Mouse (Mus musculus): ENCODE results near the gene Cbx2. TPM values are rescaled to one million over a fixed set of nuclear protein-coding genes. Genes with fewer than 3 reads are reported as not detected.

The Cbx2 gene
- total RNA-seq, 2 experiments from 2014 or later: 3.2 to 3.9 TPM

DNA sequence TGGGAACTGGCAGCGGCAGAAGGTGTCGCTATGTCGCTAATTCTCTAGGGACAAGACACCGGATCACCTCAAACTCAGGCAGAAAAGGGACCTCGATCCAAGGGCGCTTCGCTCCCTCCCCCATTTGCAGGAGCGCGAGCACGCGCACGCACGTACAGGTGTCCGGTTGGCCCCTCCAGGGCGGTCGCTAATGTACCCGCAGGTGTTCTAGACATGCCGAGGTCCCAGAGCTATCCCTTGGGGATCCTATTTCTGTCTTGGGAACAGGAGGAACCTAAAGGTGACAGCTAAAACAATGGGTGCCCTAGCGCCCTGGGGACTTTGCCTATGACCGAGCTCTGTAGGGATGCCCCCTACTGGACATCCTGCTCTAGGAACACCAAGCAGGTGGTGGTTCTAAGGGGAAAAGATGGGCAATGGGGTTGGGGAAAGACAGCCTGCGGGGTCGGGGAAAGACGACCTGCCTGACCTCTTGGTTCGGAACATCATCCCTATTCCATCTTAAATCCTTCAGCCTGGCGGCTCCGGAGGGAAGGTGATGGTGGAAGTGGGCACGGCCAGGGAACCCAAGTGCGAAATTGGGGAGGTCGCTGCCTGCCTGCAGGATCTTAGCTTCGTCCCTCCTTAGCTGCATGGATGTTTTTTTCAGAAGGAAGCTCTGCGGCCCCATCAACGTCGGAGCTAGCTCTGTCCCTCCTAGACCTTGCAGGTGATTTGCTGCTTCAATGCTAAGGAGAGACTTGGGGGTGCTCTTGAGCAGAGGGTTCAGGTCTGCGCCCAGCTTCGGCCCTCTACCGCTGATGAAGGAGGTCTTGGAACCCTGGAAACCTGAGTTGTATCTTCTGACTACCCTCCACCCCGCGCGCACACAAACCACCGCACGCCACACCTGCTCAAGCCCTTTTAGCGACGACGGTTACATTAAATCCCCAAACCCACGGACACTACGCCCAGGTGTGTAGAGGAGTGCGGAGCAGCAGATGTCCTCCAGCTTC lies 31.9 kb downstream of the Cbx2 start:
- peak; percentile 35 to 56 for DNase-seq
- intact Hi-C loops (cut with DNase I): loop anchor here (1.0 kb wide), 1 partner anchor 31 kb away; no protein-coding TSS in a partner anchor

DNA sequence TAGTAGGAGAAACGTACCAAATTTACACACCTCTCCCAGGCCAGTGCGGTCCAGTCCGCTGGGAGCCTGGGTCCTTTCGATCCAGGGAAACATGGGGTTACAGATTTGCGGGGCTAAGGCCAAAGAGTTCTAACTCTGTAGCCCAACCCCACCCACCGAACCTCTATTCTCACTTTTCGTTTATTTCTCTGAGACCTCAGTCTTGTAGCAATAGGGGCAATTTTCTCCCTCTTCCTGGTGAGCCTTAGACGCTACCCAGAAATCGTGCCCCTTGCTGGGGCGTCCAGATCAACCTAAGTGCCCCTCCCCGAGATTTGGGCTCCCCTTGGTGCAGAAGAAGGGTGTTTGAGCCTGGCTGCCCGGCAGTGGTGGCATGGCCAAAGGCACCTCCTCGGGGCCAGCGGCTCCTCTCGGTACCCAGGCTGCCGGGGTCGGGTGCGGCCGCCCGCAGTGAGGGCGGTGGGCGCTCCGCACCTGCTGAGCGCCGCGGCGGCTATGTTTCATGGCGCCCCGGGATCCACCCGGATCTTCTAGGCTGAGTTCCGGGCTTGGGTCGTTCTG lies 32.9 kb downstream of the Cbx2 start:
- intact Hi-C loops (cut with DNase I): loop anchor here (2.0 kb wide), 1 partner anchor 71 kb away; no protein-coding TSS in a partner anchor
- DNase-seq: peak; percentile 47 to 59

GRCm38 (mm10) chr11:119056301-119057211 lies 33.8 kb downstream of the Cbx2 start:
- intact Hi-C loops (cut with DNase I): loop anchor here (2.0 kb wide), 1 partner anchor 70 kb away; no protein-coding TSS in a partner anchor
- DNase-seq: peak; percentile 67 to 81

DNA sequence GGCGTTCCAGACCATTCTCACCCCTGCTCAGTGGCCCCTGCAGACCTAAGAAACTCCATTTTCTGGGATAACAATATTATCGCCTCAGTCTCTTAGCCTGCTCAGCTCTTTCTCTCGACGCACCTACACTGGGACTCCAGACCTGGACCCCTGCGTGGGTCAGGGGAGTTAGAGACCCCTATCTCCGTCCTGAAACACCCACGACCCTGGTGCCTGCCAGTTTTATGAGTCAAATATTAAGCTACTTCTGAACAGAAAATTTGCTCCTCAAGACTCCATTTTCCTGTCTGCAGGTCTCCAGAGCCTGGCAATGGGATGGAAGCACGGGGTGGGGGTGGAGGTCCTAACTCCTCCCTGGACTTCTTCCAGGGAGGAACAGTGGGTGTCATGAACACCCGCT lies 34.5 kb downstream of the Cbx2 start:
- intact Hi-C loops (cut with DNase I): loop anchor here (2.0 kb wide), 1 partner anchor 70 kb away; no protein-coding TSS in a partner anchor
- DNase-seq: no peak

GRCm38 (mm10) chr11:119058041-119058995 lies 35.6 kb downstream of the Cbx2 start:
- intact Hi-C loops (cut with DNase I): no loop called here
- DNase-seq: peak; percentile 37 to 48

- intact Hi-C loops (cut with DNase I): no loop called here
- no peak for DNase-seq
These were observed 36.5 kb downstream of the Cbx2 start for GRCm38 (mm10) chr11:119059256-119059655.

- intact Hi-C loops (cut with DNase I): no loop called here
- DNase-seq: no peak
These were observed 44.1 kb downstream of the Cbx2 start for GRCm38 (mm10) chr11:119066841-119067240.

- intact Hi-C loops (cut with DNase I): no loop called here
- DNase-seq: no peak
These were observed 49.5 kb downstream of the Cbx2 start for GRCm38 (mm10) chr11:119072239-119072638.

DNA sequence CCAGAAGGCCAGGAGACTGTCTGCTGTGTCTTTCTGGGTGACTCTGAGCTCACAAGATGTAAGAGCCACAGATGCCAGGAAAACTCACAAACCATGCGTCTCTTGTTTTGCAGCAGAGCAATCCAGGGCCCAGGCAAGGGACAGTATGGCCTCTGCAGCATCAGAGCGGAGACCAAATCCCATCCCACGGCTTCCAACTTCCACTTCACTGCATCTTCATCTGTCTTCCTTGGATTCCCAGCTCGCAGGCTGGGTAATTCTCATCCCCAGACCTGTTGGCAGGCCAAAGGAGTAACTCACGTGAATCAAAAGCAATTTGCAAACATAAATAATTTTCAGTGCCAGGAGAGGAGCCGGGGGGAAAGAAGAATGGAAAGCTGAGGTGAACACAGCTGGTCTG lies 50.2 kb downstream of the Cbx2 start:
- intact Hi-C loops (cut with DNase I): no loop called here
- no peak for DNase-seq

DNA sequence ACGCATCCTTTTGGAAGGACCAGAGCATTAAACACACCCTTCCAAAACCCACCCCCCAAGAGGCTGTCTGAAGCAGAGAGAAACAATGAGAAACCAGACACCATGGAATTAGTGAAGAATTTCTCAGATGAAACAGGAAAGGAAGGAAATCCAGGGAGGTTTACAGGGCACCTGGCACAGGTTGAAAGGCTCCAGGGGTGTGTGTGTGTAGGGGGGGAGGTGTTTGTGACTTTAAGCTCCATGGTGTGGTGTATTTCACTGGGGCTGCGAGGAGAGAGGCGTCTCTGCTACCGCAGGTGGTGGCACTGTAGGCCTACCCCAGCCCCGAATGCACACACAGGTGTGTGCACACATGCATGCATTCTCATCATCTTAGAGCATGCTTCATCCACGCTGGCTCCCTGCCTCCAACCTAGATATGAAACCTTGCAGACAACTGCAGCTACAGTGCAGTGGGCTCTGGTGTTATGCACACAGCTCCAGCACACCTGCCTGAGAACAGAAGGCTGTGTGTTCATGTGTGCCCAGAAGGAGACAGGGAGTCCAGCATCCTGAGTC lies 51.2 kb downstream of the Cbx2 start:
- intact Hi-C loops (cut with DNase I): no loop called here

GRCm38 (mm10) chr11:119075805-119076204 lies 53.0 kb downstream of the Cbx2 start:
- intact Hi-C loops (cut with DNase I): no loop called here

More for the DNA sequence above, 51.2 kb downstream of the Cbx2 start:
- DNase-seq: no peak

GRCm38 (mm10) chr11:119077755-119078154 lies 55.0 kb downstream of the Cbx2 start:
- no peak for DNase-seq
- intact Hi-C loops (cut with DNase I): no loop called here

More at GRCm38 (mm10) chr11:119075805-119076204, 53.0 kb downstream of the Cbx2 start:
- no peak for DNase-seq

- intact Hi-C loops (cut with DNase I): no loop called here
- peak; percentile 51 to 56 for DNase-seq
These were observed 56.1 kb downstream of the Cbx2 start for GRCm38 (mm10) chr11:119078691-119079444.

DNA sequence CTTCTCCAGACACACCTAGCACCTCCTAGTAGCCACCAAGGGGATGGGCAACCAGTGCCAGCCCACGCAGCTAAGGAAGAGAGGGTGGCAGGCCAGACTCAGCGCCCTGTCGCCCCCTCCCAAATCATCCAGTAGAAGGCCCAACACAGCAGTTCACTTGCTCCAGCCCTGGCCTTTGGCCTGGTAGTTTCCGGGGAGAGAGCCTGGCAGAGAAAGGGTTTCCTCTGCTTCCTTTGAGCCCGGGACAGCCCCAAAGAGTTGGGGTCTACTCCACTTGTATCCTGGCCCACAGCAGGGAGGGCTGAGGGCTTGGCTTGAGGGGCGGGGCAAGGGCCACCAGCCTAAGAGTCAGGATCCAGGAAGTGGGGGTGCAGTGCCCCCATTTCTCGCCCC lies 56.7 kb downstream of the Cbx2 start:
- intact Hi-C loops (cut with DNase I): no loop called here
- no peak for DNase-seq

DNA sequence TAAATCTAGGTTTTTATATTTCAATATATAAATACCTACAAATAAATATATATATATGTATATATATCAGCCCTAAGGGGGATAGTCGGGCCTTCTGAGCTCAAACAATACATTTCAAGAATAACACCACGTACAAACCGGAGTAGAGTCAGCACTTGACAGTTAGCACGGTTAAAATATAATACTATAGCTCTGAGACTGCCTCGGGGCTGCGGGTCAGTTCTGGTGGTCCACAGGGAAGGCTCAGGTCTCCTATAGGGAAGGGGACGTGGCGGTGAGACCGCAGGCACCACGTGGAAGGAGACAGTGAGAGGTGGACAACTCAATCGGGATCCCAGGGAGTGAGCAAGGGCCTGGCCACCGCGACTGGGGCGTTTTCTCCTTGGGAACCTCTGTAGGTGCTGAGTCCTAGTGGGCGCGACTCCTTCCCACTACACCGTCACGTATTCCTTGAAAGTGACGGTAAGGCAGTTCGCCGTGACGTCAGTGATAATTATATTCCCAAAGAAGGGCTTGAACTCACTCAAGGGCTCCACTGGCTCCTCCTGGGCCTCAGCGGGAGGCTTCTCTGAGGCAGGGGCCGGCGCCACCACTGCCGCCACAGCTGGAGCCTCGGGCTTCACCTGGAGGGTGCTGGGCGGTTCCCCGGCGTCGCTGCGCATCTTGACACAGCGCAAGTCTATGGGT lies 57.8 kb downstream of the Cbx2 start:
- DNase-seq: no peak
- intact Hi-C loops (cut with DNase I): no loop called here

Data from heart, postnatal 36 days (tissue).